Mouse (Mus musculus): ENCODE measurements at regions not wholly inside any gene's neighbourhood (a gene's known extent, or its start where the extent isn't known, plus 50 kb on each side); places are given as distances from the start of the nearest gene placed in this dataset.

GRCm38 (mm10) chr1:5382372-5382771 is 574.7 kb downstream of the Gm37988 start:
- DNase-seq (ENCODE audit: low spot score), result peak; percentile 6
